Mouse (Mus musculus) heart, embryonic 12.5 days (tissue): Measurements from ENCODE around the gene Gsta4. TPM values are rescaled to one million over a fixed set of nuclear protein-coding genes. Genes with fewer than 3 reads are reported as not detected.
"Not testable (repeated sequence)": the region's sequence is repeated elsewhere in the genome, so short reads cannot be mapped to it uniquely, and the experiment has no call there.

Experiments used
- ATAC-seq: fragments of 200-750 bp; cut with Nextera tagmentation; 2 replicates; pipeline ENCODE4 v1.8.0; 2017; ENCODE audit warnings: moderate TSS enrichment, moderate library complexity; ENCODE audit not compliant: insufficient number of reproducible peaks, low FRiP score
- H3K27ac ChIP-seq: fragments of 300-500 bp; sonication (generic); 2 replicates; pipeline ENCODE4 v1.5.1; 2016; ENCODE audit warnings: mild to moderate bottlenecking, moderate library complexity; ENCODE audit not compliant: poor library complexity, severe bottlenecking
- H3K27me3 ChIP-seq: fragments of 300-500 bp; sonication (generic); replicated peaks from 2 replicates; pipeline ENCODE4 v1.6.1; 2016; ENCODE audit warnings: mild to moderate bottlenecking, moderate library complexity
- H3K36me3 ChIP-seq: fragments of 300-500 bp; sonication (generic); 2 replicates; pipeline ENCODE4 v1.6.1; 2016; ENCODE audit warnings: mild to moderate bottlenecking, moderate library complexity
- H3K4me1 ChIP-seq: fragments of 300-500 bp; sonication (generic); replicated peaks from 2 replicates; pipeline ENCODE4 v1.6.1; 2016; ENCODE audit warnings: mild to moderate bottlenecking
- H3K4me2 ChIP-seq: fragments of 300-500 bp; sonication (generic); 2 replicates; pipeline ENCODE4 v1.6.1; 2016; ENCODE audit warnings: mild to moderate bottlenecking, moderate library complexity
- H3K4me3 ChIP-seq: fragments of 300-500 bp; sonication (generic); 2 replicates; pipeline ENCODE4 v1.5.1; 2016; ENCODE audit warnings: mild to moderate bottlenecking
- H3K9ac ChIP-seq: fragments of 300-500 bp; sonication (generic); 2 replicates; pipeline ENCODE4 v1.6.1; 2016; ENCODE audit warnings: mild to moderate bottlenecking, moderate library complexity
- H3K9me3 ChIP-seq: fragments of 300-500 bp; sonication (generic); replicated peaks from 2 replicates; pipeline ENCODE4 v1.6.1; 2016; ENCODE audit warnings: mild to moderate bottlenecking, moderate library complexity
- WGBS: fragments of 180-500 bp; shearing (Covaris S2); methylation state at CpG from one replicate; pipeline ENCODE4 v1.1.7; 2016; 5-methylcytosine and 5-hydroxymethylcytosine counted together
- polyA plus RNA-seq: library from polyadenylated mRNA; unstranded; fragments of >200 nt; fragmentation: Nextera tagmentation; extraction: Ambion mirVana; gene quantifications from 2 replicates; pipeline ENCODE4 v1.2.1, GENCODE M21; 2016

Gsta4 gene
- polyA plus RNA-seq, 1 experiment from 2014 or later = 74.5 TPM

- peaks cover 76% of the 10 kb centered on the region for H3K36me3 ChIP-seq
- ATAC-seq = no peak
These were observed 17.8 kb upstream of the Gsta4 start for GRCm38 (mm10) chr9:78164741-78165140.

GRCm38 (mm10) chr9:78165454-78165853 is 17.1 kb upstream of the Gsta4 start:
- no peak for ATAC-seq
- peaks cover 24% of the 10 kb centered on the region for H3K4me1 ChIP-seq
- H3K9me3 ChIP-seq = no peaks in the 10 kb centered on the region
- H3K4me2 ChIP-seq = no peak overlapping the region
- H3K4me3 ChIP-seq = no peak overlapping the region
- H3K27me3 ChIP-seq = no peaks in the 10 kb centered on the region
- no peak overlapping the region for H3K27ac ChIP-seq
- no peak overlapping the region for H3K9ac ChIP-seq
- WGBS = 86% methylated on average over 6 of the region's 6 CpGs
- H3K36me3 ChIP-seq = peaks cover 73% of the 10 kb centered on the region

More at GRCm38 (mm10) chr9:78164741-78165140, 17.8 kb upstream of the Gsta4 start:
- no peak overlapping the region for H3K4me2 ChIP-seq
- no peak overlapping the region for H3K27ac ChIP-seq
- peaks cover 24% of the 10 kb centered on the region for H3K4me1 ChIP-seq
- 84% methylated on average over 3 of the region's 3 CpGs for WGBS
- H3K9me3 ChIP-seq = no peaks in the 10 kb centered on the region
- no peaks in the 10 kb centered on the region for H3K27me3 ChIP-seq
- H3K9ac ChIP-seq = no peak overlapping the region
- H3K4me3 ChIP-seq = no peak overlapping the region

- H3K4me1 ChIP-seq = peaks cover 23% of the 10 kb centered on the region
- H3K27ac ChIP-seq = peak overlapping the region; percentile 81
- no peaks in the 10 kb centered on the region for H3K27me3 ChIP-seq
- H3K9ac ChIP-seq = no peak overlapping the region
- H3K4me2 ChIP-seq = peak overlapping the region; percentile 39
- no peaks in the 10 kb centered on the region for H3K9me3 ChIP-seq
- WGBS = 57% methylated on average over 19 of the region's 19 CpGs
- H3K4me3 ChIP-seq = no peak overlapping the region
- peaks cover 60% of the 10 kb centered on the region for H3K36me3 ChIP-seq
- peak; percentile 75 for ATAC-seq
These were observed 15.7 kb upstream of the Gsta4 start for GRCm38 (mm10) chr9:78166694-78167452.

- Histone ChIP-seq H3K27me3 (no peaks in the 10 kb centered on the region), H3K36me3 (peaks cover 54% of the 10 kb centered on the region), H3K4me3 (no peak overlapping the region), H3K9me3 (no peaks in the 10 kb centered on the region), H3K9ac (no peak overlapping the region), H3K4me2 (no peak overlapping the region), H3K4me1 (peaks cover 17% of the 10 kb centered on the region), H3K27ac (no peak overlapping the region)
- ATAC-seq = no peak
- WGBS = 90% methylated on average over 19 of the region's 19 CpGs
These were observed 15.1 kb upstream of the Gsta4 start for GRCm38 (mm10) chr9:78167453-78167969.

- H3K4me1 ChIP-seq = peaks cover 17% of the 10 kb centered on the region
- H3K4me2 ChIP-seq = no peak overlapping the region
- H3K9ac ChIP-seq = no peak overlapping the region
- 92% methylated on average over 6 of the region's 6 CpGs for WGBS
- no peaks in the 10 kb centered on the region for H3K9me3 ChIP-seq
- no peak overlapping the region for H3K27ac ChIP-seq
- no peaks in the 10 kb centered on the region for H3K27me3 ChIP-seq
- H3K4me3 ChIP-seq = no peak overlapping the region
- peaks cover 50% of the 10 kb centered on the region for H3K36me3 ChIP-seq
- no peak for ATAC-seq
These were observed 13.7 kb upstream of the Gsta4 start for GRCm38 (mm10) chr9:78168864-78169263.

- Histone ChIP-seq H3K9ac (no peak overlapping the region), H3K4me2 (no peak overlapping the region), H3K4me3 (no peak overlapping the region), H3K9me3 (no peaks in the 10 kb centered on the region), H3K36me3 (peaks cover 12% of the 10 kb centered on the region), H3K4me1 (peaks cover 8% of the 10 kb centered on the region), H3K27me3 (no peaks in the 10 kb centered on the region), H3K27ac (no peak overlapping the region)
- no peak for ATAC-seq
- WGBS = 59% methylated on average over 1 of the region's 1 CpGs
These were observed 8.6 kb upstream of the Gsta4 start for GRCm38 (mm10) chr9:78174016-78174415.

GRCm38 (mm10) chr9:78174925-78175276 is 7.7 kb upstream of the Gsta4 start:
- not testable (repeated sequence) for H3K4me1 ChIP-seq, H3K9me3 ChIP-seq, H3K4me2 ChIP-seq, H3K36me3 ChIP-seq, H3K4me3 ChIP-seq, ATAC-seq, H3K27ac ChIP-seq, H3K27me3 ChIP-seq, H3K9ac ChIP-seq
- WGBS = 44% methylated on average over 3 of the region's 3 CpGs

- under 1% methylated on average over 54 of the region's 58 CpGs for WGBS
- H3K4me2 ChIP-seq = peak overlapping the region; percentile 62
- ATAC-seq = peak; percentile 99
- no peaks in the 10 kb centered on the region for H3K27me3 ChIP-seq
- 0 out of 2 replicates have a peak, but pooled peaks cover under 1% of the 10 kb centered on the region for H3K36me3 ChIP-seq
- H3K4me1 ChIP-seq = peaks cover 8% of the 10 kb centered on the region
- peak overlapping the region; percentile 74 for H3K9ac ChIP-seq
- H3K4me3 ChIP-seq = peak overlapping the region; percentile 60
- peak overlapping the region; percentile 95 for H3K27ac ChIP-seq
- H3K9me3 ChIP-seq = no peaks in the 10 kb centered on the region
These were observed 7.0 kb upstream of the Gsta4 start for GRCm38 (mm10) chr9:78175277-78176200.

GRCm38 (mm10) chr9:78176201-78176727 is 6.3 kb upstream of the Gsta4 start:
- WGBS = 1% methylated on average over 22 of the region's 22 CpGs
- Histone ChIP-seq H3K9ac (peak overlapping the region; percentile 74), H3K4me2 (peak overlapping the region; percentile 62), H3K4me1 (peaks cover 8% of the 10 kb centered on the region), H3K36me3 (no peaks in the 10 kb centered on the region), H3K27ac (peak overlapping the region; percentile 95), H3K9me3 (no peaks in the 10 kb centered on the region), H3K27me3 (no peaks in the 10 kb centered on the region), H3K4me3 (peak overlapping the region; percentile 60)
- peak; percentile 75 for ATAC-seq

GRCm38 (mm10) chr9:78176831-78177230 is 5.7 kb upstream of the Gsta4 start:
- Histone ChIP-seq H3K4me2 (peak overlapping the region; percentile 62), H3K9ac (no peak overlapping the region), H3K9me3 (no peaks in the 10 kb centered on the region), H3K4me3 (peak overlapping the region; percentile 60), H3K4me1 (peaks cover 8% of the 10 kb centered on the region), H3K27me3 (no peaks in the 10 kb centered on the region), H3K36me3 (no peaks in the 10 kb centered on the region), H3K27ac (0 out of 2 replicates have a peak overlapping the region, but pooled peaks have one; percentile 95)
- 47% methylated on average over 7 of the region's 7 CpGs for WGBS
- ATAC-seq = no peak

- H3K36me3 ChIP-seq = no peaks in the 10 kb centered on the region
- no peak overlapping the region for H3K4me3 ChIP-seq
- peaks cover 8% of the 10 kb centered on the region for H3K4me1 ChIP-seq
- no peaks in the 10 kb centered on the region for H3K9me3 ChIP-seq
- WGBS = 77% methylated on average over 5 of the region's 5 CpGs
- H3K27ac ChIP-seq = no peak overlapping the region
- no peak overlapping the region for H3K9ac ChIP-seq
- ATAC-seq = no peak
- no peak overlapping the region for H3K4me2 ChIP-seq
- no peaks in the 10 kb centered on the region for H3K27me3 ChIP-seq
These were observed 4.4 kb upstream of the Gsta4 start for GRCm38 (mm10) chr9:78178197-78178596.
